Mouse (Mus musculus): ENCODE data around the gene Srek1ip1.

The Srek1ip1 gene

GRCm38 (mm10) chr13:104843295-104844089 is 51.2 kb downstream of the Srek1ip1 start:
- no peak for DNase-seq (ENCODE audit: low spot score in 2 of 2)

- DNase-seq (ENCODE audit: low spot score in 2 of 2): no peak
These were observed 61.4 kb downstream of the Srek1ip1 start for GRCm38 (mm10) chr13:104853645-104854044.

GRCm38 (mm10) chr13:104863127-104863979 is 71.1 kb downstream of the Srek1ip1 start, which contains the start of gene Shisal2b:
TSS of gene Shisal2b (minus strand) at chr13:104863893.
- DNase-seq (ENCODE audit: low spot score in 2 of 2): peak in 1 of 2 experiments; percentile 17

- DNase-seq (ENCODE audit: low spot score in 2 of 2): no peak
These were observed 74.4 kb downstream of the Srek1ip1 start for GRCm38 (mm10) chr13:104866726-104867125.

- DNase-seq (ENCODE audit: low spot score in 2 of 2): no peak
These were observed 77.6 kb downstream of the Srek1ip1 start for GRCm38 (mm10) chr13:104869907-104870306.

GRCm38 (mm10) chr13:104878508-104878907 is 86.2 kb downstream of the Srek1ip1 start:
- DNase-seq (ENCODE audit: low spot score in 2 of 2): no peak

- DNase-seq (ENCODE audit: low spot score in 2 of 2): no peak
These were observed 91.4 kb downstream of the Srek1ip1 start for GRCm38 (mm10) chr13:104883566-104884249.

- no peak for DNase-seq (ENCODE audit: low spot score in 2 of 2)
These were observed 94.2 kb downstream of the Srek1ip1 start for GRCm38 (mm10) chr13:104886308-104887032.

Measured in frontal cortex, postnatal 10 days (tissue).